Mouse (Mus musculus): ENCODE measurements around the gene Trappc6a.

DNA sequence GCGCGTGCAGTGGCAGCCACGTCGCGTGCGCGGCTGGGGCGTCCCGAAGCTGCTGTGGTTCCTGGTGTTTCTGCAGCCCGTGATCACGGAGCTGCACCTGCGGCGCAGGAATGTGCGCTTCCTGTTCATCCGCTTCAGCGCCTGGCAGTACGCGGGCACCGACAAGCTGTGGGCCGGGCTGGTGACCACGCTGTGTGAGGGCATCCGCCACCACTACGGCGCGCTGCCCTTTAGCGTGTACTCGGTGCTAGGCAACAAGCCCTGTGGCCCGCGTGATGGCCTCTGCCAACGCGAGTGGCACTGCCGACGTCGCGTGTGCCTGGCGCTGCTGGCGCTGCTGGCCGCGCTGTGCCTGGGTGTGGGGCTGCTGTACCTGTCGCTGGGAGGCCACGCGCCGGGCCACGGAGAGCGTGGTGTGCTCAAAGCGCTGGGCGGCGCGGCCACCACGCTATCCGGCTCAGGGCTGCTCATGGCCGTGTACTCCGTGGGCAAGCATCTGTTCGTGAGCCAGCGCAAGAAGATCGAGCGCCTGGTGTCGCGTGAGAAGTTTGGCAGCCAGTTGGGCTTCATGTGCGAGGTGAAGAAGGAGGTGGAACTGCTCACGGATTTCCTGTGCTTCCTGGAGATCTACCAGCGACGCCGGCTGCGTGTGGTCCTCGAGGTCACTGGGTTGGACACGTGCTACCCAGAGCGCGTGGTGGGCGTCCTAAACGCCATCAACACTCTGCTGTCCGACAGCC is 15.0 kb downstream of the Trappc6a start:
- TF ChIP-seq RAD21 (IDR thresholded peaks at IDR 0.05; ENCODE audit: low read depth, low read length) (no peak), POLR2A (IDR thresholded peaks at IDR 0.05; ENCODE audit: low read depth, low read length) (no peak), E2F4 (IDR thresholded peaks at IDR 0.05; ENCODE audit: insufficient replicate concordance, low read depth, low read length) (no peak), ZMIZ1 (IDR thresholded peaks at IDR 0.05; ENCODE audit: low read depth, low read length) (no peak), EP300 (IDR thresholded peaks at IDR 0.05; ENCODE audit: low read length) (no peak), KAT2A (IDR thresholded peaks at IDR 0.05; ENCODE audit: insufficient replicate concordance, low read length) (no peak), ZC3H11A (IDR thresholded peaks at IDR 0.05; ENCODE audit: low read depth, low read length) (no peak)
